Mouse (Mus musculus): ENCODE measurements around the gene Rapgef4.

DNA sequence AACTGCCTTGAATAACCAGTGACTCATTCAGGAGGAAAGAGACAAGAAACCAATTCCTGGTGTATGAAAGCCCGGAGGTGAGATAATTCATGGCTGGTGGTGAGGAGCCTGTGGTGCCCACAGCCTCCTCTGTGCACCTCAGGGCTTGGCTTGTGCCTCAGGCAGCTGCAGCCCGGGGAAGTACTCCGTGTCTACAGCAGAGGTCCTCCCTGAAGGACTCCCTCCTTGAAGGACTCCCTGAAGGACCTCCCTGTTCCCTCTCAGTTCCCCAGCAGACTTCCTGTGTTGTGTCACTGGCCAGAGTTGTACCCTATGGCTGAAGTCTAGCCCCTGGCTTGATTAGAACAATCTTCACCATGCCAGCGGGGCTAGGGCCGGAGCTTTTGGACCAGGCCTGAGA is 50.7 kb downstream of the Rapgef4 start:
- TF ChIP-seq CTCF (IDR thresholded peaks at IDR 0.05; ENCODE audit: control insufficient read depth, insufficient read depth, insufficient read length) (no peak), MYOD1 (IDR thresholded peaks at IDR 0.05; ENCODE audit: control insufficient read depth, insufficient read length, low read depth) (no peak), USF1 (IDR thresholded peaks at IDR 0.05; ENCODE audit: low read depth) (no peak)
